Mouse (Mus musculus) neural tube, embryonic 15.5 days (tissue): ENCODE data around the gene Tomm20. TPM values are rescaled to one million over a fixed set of nuclear protein-coding genes. Genes with fewer than 3 reads are reported as not detected.

Experiments
- ATAC-seq: fragments of 200-750 bp; cut with Nextera tagmentation; 2 replicates; pipeline ENCODE4 v1.8.0; 2017; ENCODE audit warnings: mild to moderate bottlenecking, moderate TSS enrichment, moderate library complexity; ENCODE audit not compliant: low FRiP score
- H3K27ac ChIP-seq: fragments of 300-500 bp; sonication (generic); replicated peaks from 2 replicates; pipeline ENCODE4 v1.5.1; 2015; ENCODE audit warnings: mild to moderate bottlenecking, inconsistent platforms
- H3K27me3 ChIP-seq: fragments of 300-500 bp; sonication (generic); replicated peaks from 2 replicates; pipeline ENCODE4 v1.6.1; 2015; ENCODE audit warnings: inconsistent platforms
- H3K36me3 ChIP-seq: fragments of 300-500 bp; sonication (generic); 2 replicates; pipeline ENCODE4 v1.6.1; 2015; ENCODE audit warnings: inconsistent platforms
- H3K4me1 ChIP-seq: fragments of 300-500 bp; sonication (generic); 2 replicates; pipeline ENCODE4 v1.6.1; 2015; ENCODE audit warnings: inconsistent platforms
- H3K4me2 ChIP-seq: fragments of 300-500 bp; sonication (generic); 2 replicates; pipeline ENCODE4 v1.6.1; 2015; ENCODE audit warnings: inconsistent platforms, mild to moderate bottlenecking, moderate library complexity
- H3K4me3 ChIP-seq: fragments of 300-500 bp; sonication (generic); replicated peaks from 2 replicates; pipeline ENCODE4 v1.5.1; 2015; ENCODE audit warnings: mild to moderate bottlenecking, inconsistent platforms
- H3K9ac ChIP-seq: fragments of 300-500 bp; sonication (generic); replicated peaks from 2 replicates; pipeline ENCODE4 v1.6.1; 2015; ENCODE audit warnings: mild to moderate bottlenecking, inconsistent platforms
- H3K9me3 ChIP-seq: fragments of 300-500 bp; sonication (generic); replicated peaks from 2 replicates; pipeline ENCODE4 v1.6.1; 2016; ENCODE audit warnings: inconsistent platforms
- WGBS: fragments of 180-500 bp; shearing (Covaris S2); methylation state at CpG from one replicate; pipeline ENCODE4 v1.1.7; 2015; ENCODE audit warnings: mixed read lengths; 5-methylcytosine and 5-hydroxymethylcytosine counted together
- polyA plus RNA-seq: library from polyadenylated mRNA; unstranded; fragments of >200 nt; fragmentation: Nextera tagmentation; extraction: Ambion mirVana; gene quantifications from 2 replicates; pipeline ENCODE4 v1.2.1, GENCODE M21; 2015

The Tomm20 gene
- polyA plus RNA-seq, 1 experiment from 2014 or later: 225 TPM

- no peaks in the 10 kb centered on the region for H3K27me3 ChIP-seq
- ATAC-seq: no peak
- H3K4me3 ChIP-seq: no peak overlapping the region
- no peaks in the 10 kb centered on the region for H3K4me1 ChIP-seq
- 91% methylated on average over 11 of the region's 11 CpGs for WGBS
- H3K27ac ChIP-seq: no peak overlapping the region
- no peaks in the 10 kb centered on the region for H3K9me3 ChIP-seq
- no peak overlapping the region for H3K9ac ChIP-seq
- peaks cover 73% of the 10 kb centered on the region for H3K36me3 ChIP-seq
- H3K4me2 ChIP-seq: no peak overlapping the region
Observed at GRCm38 (mm10) chr8:126951900-126952636, 6.4 kb upstream of the Tomm20 start.

GRCm38 (mm10) chr8:126949527-126949926, 3.9 kb upstream of the Tomm20 start:
- Histone ChIP-seq H3K4me2 (no peak overlapping the region), H3K36me3 (peaks cover 58% of the 10 kb centered on the region), H3K27me3 (no peaks in the 10 kb centered on the region), H3K9me3 (no peaks in the 10 kb centered on the region), H3K9ac (no peak overlapping the region), H3K27ac (no peak overlapping the region), H3K4me3 (no peak overlapping the region), H3K4me1 (peaks cover 13% of the 10 kb centered on the region)
- ATAC-seq: no peak
- WGBS: 79% methylated on average over 2 of the region's 2 CpGs

- WGBS: 75% methylated on average over 7 of the region's 7 CpGs
- no peak for ATAC-seq
- H3K4me3 ChIP-seq: peak overlapping the region; percentile 79
- H3K27ac ChIP-seq: no peak overlapping the region
- peaks cover 38% of the 10 kb centered on the region for H3K4me1 ChIP-seq
- peak overlapping the region; percentile 95 for H3K4me2 ChIP-seq
- peaks cover 35% of the 10 kb centered on the region for H3K36me3 ChIP-seq
- H3K9me3 ChIP-seq: no peaks in the 10 kb centered on the region
- H3K9ac ChIP-seq: no peak overlapping the region
- no peaks in the 10 kb centered on the region for H3K27me3 ChIP-seq
Observed at GRCm38 (mm10) chr8:126946444-126946843, 800 bp upstream of the Tomm20 start.

- no peaks in the 10 kb centered on the region for H3K27me3 ChIP-seq
- H3K36me3 ChIP-seq: peaks cover 21% of the 10 kb centered on the region
- H3K4me3 ChIP-seq: peak overlapping the region; percentile 79
- H3K9me3 ChIP-seq: no peaks in the 10 kb centered on the region
- under 1% methylated on average over 46 of the region's 46 CpGs for WGBS
- peak overlapping the region; percentile 87 for H3K9ac ChIP-seq
- ATAC-seq: peak; percentile 84
- peak overlapping the region; percentile 83 for H3K27ac ChIP-seq
- H3K4me1 ChIP-seq: peaks cover 41% of the 10 kb centered on the region
- H3K4me2 ChIP-seq: peak overlapping the region; percentile 95
Observed at GRCm38 (mm10) chr8:126944781-126945691, 608 bp downstream of the Tomm20 start.

- Histone ChIP-seq H3K27ac (no peak overlapping the region), H3K4me1 (peaks cover 41% of the 10 kb centered on the region), H3K36me3 (peaks cover 18% of the 10 kb centered on the region), H3K4me3 (peak overlapping the region; percentile 79; the same call in 1 of the 2 replicates), H3K27me3 (no peaks in the 10 kb centered on the region), H3K9ac (no peak overlapping the region), H3K4me2 (peak overlapping the region; percentile 95), H3K9me3 (no peaks in the 10 kb centered on the region)
- ATAC-seq: no peak
- WGBS: 93% methylated on average over 7 of the region's 7 CpGs
Observed at GRCm38 (mm10) chr8:126943565-126943964, 2.1 kb downstream of the Tomm20 start.

GRCm38 (mm10) chr8:126937337-126937736, 8.3 kb downstream of the Tomm20 start:
- no peaks in the 10 kb centered on the region for H3K9me3 ChIP-seq
- H3K36me3 ChIP-seq: peaks cover 64% of the 10 kb centered on the region
- 93% methylated on average over 3 of the region's 3 CpGs for WGBS
- H3K4me1 ChIP-seq: peaks cover 12% of the 10 kb centered on the region
- no peak for ATAC-seq
- no peak overlapping the region for H3K4me3 ChIP-seq
- H3K4me2 ChIP-seq: no peak overlapping the region
- no peak overlapping the region for H3K9ac ChIP-seq
- no peaks in the 10 kb centered on the region for H3K27me3 ChIP-seq
- no peak overlapping the region for H3K27ac ChIP-seq

GRCm38 (mm10) chr8:126935932-126936331, 9.7 kb downstream of the Tomm20 start:
- Histone ChIP-seq H3K4me3 (no peak overlapping the region), H3K4me1 (peaks cover under 1% of the 10 kb centered on the region; the same call in 1 of the 2 replicates), H3K36me3 (peaks cover 69% of the 10 kb centered on the region), H3K27me3 (no peaks in the 10 kb centered on the region), H3K4me2 (no peak overlapping the region), H3K27ac (no peak overlapping the region), H3K9ac (no peak overlapping the region), H3K9me3 (no peaks in the 10 kb centered on the region)
- ATAC-seq: no peak

GRCm38 (mm10) chr8:126935387-126935786, 10.3 kb downstream of the Tomm20 start:
- H3K4me2 ChIP-seq: no peak overlapping the region
- ATAC-seq: no peak
- peaks cover 74% of the 10 kb centered on the region for H3K36me3 ChIP-seq
- no peaks in the 10 kb centered on the region for H3K27me3 ChIP-seq
- no peaks in the 10 kb centered on the region for H3K9me3 ChIP-seq
- H3K4me1 ChIP-seq: no peaks in the 10 kb centered on the region
- 92% methylated on average over 2 of the region's 2 CpGs for whole genome bisulfite sequencing
- no peak overlapping the region for H3K27ac ChIP-seq
- no peak overlapping the region for H3K4me3 ChIP-seq
- no peak overlapping the region for H3K9ac ChIP-seq

- H3K4me3 ChIP-seq: no peak overlapping the region
- WGBS: 78% methylated on average over 1 of the region's 1 CpGs
- no peak for ATAC-seq
- peaks cover 63% of the 10 kb centered on the region for H3K36me3 ChIP-seq
- no peaks in the 10 kb centered on the region for H3K4me1 ChIP-seq
- H3K4me2 ChIP-seq: no peak overlapping the region
- H3K27me3 ChIP-seq: no peaks in the 10 kb centered on the region
- H3K27ac ChIP-seq: no peak overlapping the region
- H3K9ac ChIP-seq: no peak overlapping the region
- no peaks in the 10 kb centered on the region for H3K9me3 ChIP-seq
Observed at GRCm38 (mm10) chr8:126932656-126933055, 13.0 kb downstream of the Tomm20 start.

GRCm38 (mm10) chr8:126932249-126932648, 13.4 kb downstream of the Tomm20 start:
- 93% methylated on average over 1 of the region's 1 CpGs for WGBS
- Histone ChIP-seq H3K9ac (no peak overlapping the region), H3K4me1 (no peaks in the 10 kb centered on the region), H3K4me2 (no peak overlapping the region), H3K27ac (no peak overlapping the region), H3K36me3 (peaks cover 59% of the 10 kb centered on the region), H3K4me3 (no peak overlapping the region), H3K9me3 (no peaks in the 10 kb centered on the region), H3K27me3 (no peaks in the 10 kb centered on the region)
- ATAC-seq: no peak

GRCm38 (mm10) chr8:126931720-126932119, 13.9 kb downstream of the Tomm20 start:
- ATAC-seq: no peak
- no peaks in the 10 kb centered on the region for H3K9me3 ChIP-seq
- WGBS: 57% methylated on average over 2 of the region's 2 CpGs
- H3K27me3 ChIP-seq: no peaks in the 10 kb centered on the region
- H3K4me2 ChIP-seq: no peak overlapping the region
- H3K4me3 ChIP-seq: no peak overlapping the region
- no peak overlapping the region for H3K27ac ChIP-seq
- H3K4me1 ChIP-seq: no peaks in the 10 kb centered on the region
- no peak overlapping the region for H3K9ac ChIP-seq
- peaks cover 54% of the 10 kb centered on the region for H3K36me3 ChIP-seq
